Mouse (Mus musculus) hindbrain, embryonic 15.5 days (tissue): ENCODE data around the gene Samd8. TPM values are rescaled to one million over a fixed set of nuclear protein-coding genes. Genes with fewer than 3 reads are reported as not detected.

Experiments used
- ATAC-seq: fragments of 200-750 bp; cut with Nextera tagmentation; 2 replicates; pipeline ENCODE4 v1.8.0; 2017; ENCODE audit warnings: low read depth, moderate number of reproducible peaks, moderate TSS enrichment; ENCODE audit not compliant: low FRiP score
- H3K27ac ChIP-seq: fragments of 300-500 bp; sonication (generic); replicated peaks from 2 replicates; pipeline ENCODE4 v1.5.1; 2015; ENCODE audit warnings: mild to moderate bottlenecking, inconsistent platforms
- H3K27me3 ChIP-seq: fragments of 300-500 bp; sonication (generic); 2 replicates; pipeline ENCODE4 v1.6.1; 2015; ENCODE audit warnings: control low read depth, inconsistent platforms
- H3K36me3 ChIP-seq: fragments of 300-500 bp; sonication (generic); 2 replicates; pipeline ENCODE4 v1.6.1; 2015; ENCODE audit warnings: control low read depth, inconsistent platforms
- H3K4me1 ChIP-seq: fragments of 300-500 bp; sonication (generic); replicated peaks from 2 replicates; pipeline ENCODE4 v1.6.1; 2015; ENCODE audit warnings: control low read depth, inconsistent platforms
- H3K4me2 ChIP-seq: fragments of 300-500 bp; sonication (generic); 2 replicates; pipeline ENCODE4 v1.6.1; 2015; ENCODE audit warnings: moderate library complexity, mild to moderate bottlenecking, inconsistent platforms
- H3K4me3 ChIP-seq: fragments of 300-500 bp; sonication (generic); 2 replicates; pipeline ENCODE4 v1.5.1; 2015; ENCODE audit warnings: mild to moderate bottlenecking, inconsistent platforms
- H3K9ac ChIP-seq: fragments of 300-500 bp; sonication (generic); 2 replicates; pipeline ENCODE4 v1.6.1; 2015; ENCODE audit warnings: inconsistent platforms
- H3K9me3 ChIP-seq: fragments of 300-500 bp; sonication (generic); 2 replicates; pipeline ENCODE4 v1.6.1; 2016; ENCODE audit warnings: control low read depth, inconsistent platforms
- WGBS: fragments of 180-500 bp; shearing (Covaris S2); methylation state at CpG from one replicate; pipeline ENCODE4 v1.1.7; 2015; 5-methylcytosine and 5-hydroxymethylcytosine counted together
- polyA plus RNA-seq: library from polyadenylated mRNA; unstranded; fragments of >200 nt; fragmentation: Nextera tagmentation; extraction: Ambion mirVana; gene quantifications from 2 replicates; pipeline ENCODE4 v1.2.1, GENCODE M21; 2015

The Samd8 gene
- polyA plus RNA-seq, 1 experiment from 2014 or later: 21.3 TPM

DNA sequence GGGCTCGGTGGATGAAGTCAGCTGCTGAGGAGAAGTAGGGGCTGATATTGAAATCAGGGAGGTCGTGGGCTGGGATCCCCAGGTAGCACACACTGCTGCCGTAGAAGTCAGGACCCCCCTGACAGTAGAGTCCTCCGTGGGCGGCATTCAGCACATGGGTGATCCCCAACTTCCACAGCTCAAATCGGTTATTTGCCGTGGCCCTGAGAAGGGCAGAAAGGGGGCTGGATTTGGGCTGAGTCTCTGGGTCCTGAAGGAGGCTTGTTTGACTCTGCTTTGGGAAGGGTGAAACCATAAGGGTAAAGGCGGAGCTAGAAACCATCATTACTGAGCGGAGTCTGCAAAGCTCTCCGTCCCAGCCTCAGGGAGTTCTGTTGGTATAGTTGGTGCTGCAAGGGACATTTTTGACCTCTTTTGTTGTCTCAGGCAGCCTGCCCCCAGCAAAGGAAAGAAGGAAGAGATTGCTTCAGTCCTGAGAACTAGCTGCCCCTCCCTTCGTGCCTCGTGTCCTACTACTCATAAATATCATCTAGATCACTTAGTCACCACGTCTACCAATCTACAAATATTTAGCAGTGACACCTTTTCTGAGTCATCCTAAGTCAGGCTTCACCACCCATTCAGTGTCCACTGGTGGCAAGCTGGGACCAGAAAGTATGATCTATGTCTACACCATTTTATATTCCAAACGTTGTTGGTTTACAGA is 2.7 kb upstream of the Samd8 start:
- no peak overlapping the region for H3K9ac ChIP-seq
- H3K4me2 ChIP-seq: no peak overlapping the region
- H3K27me3 ChIP-seq: no peaks in the 10 kb centered on the region
- H3K9me3 ChIP-seq: no peaks in the 10 kb centered on the region
- peaks cover 10% of the 10 kb centered on the region for H3K4me1 ChIP-seq
- WGBS: 76% methylated on average over 14 of the region's 14 CpGs
- no peak overlapping the region for H3K4me3 ChIP-seq
- no peak overlapping the region for H3K27ac ChIP-seq
- no peak for ATAC-seq
- H3K36me3 ChIP-seq: no peaks in the 10 kb centered on the region

DNA sequence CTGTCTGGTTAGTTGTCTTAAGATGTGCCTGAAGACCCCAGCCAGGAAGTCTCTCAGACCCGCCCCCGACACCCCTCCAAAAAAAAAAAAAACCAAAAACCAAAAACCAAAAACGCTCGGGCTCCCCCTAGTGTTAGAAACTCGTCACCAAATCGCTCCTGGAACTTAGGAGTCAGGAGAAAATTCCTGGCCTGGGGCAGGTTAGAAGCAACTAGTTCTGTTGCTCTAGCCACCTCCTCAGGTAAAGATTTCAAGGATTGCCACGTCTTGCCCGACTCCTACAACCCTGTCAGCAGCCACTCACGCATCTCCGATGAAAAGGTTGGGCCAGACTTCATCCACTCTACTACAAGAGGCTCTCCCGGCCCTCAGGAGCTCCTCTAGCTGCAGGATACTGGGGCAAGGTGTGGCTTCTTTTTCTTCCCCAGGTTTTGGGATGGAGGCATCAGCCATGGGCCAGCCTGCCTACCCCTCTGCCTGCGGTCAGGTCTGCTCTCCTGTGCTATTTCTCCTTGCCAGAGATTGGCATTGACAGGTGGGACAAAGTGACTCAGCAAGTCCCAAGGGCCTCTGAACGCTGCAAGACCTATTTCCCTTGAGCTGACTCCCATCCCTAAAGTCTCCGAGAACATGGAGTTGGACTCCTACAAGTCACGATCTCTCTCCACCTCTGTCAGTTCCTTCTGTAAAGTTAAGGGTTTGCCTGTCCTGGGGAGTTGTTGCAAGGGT is 2.0 kb upstream of the Samd8 start:
- no peak overlapping the region for H3K4me2 ChIP-seq
- ATAC-seq: no peak
- H3K36me3 ChIP-seq: no peaks in the 10 kb centered on the region
- no peaks in the 10 kb centered on the region for H3K27me3 ChIP-seq
- no peak overlapping the region for H3K27ac ChIP-seq
- peaks cover 15% of the 10 kb centered on the region for H3K4me1 ChIP-seq
- H3K9ac ChIP-seq: no peak overlapping the region
- H3K9me3 ChIP-seq: no peaks in the 10 kb centered on the region
- WGBS: 45% methylated on average over 15 of the region's 15 CpGs
- H3K4me3 ChIP-seq: no peak overlapping the region

DNA sequence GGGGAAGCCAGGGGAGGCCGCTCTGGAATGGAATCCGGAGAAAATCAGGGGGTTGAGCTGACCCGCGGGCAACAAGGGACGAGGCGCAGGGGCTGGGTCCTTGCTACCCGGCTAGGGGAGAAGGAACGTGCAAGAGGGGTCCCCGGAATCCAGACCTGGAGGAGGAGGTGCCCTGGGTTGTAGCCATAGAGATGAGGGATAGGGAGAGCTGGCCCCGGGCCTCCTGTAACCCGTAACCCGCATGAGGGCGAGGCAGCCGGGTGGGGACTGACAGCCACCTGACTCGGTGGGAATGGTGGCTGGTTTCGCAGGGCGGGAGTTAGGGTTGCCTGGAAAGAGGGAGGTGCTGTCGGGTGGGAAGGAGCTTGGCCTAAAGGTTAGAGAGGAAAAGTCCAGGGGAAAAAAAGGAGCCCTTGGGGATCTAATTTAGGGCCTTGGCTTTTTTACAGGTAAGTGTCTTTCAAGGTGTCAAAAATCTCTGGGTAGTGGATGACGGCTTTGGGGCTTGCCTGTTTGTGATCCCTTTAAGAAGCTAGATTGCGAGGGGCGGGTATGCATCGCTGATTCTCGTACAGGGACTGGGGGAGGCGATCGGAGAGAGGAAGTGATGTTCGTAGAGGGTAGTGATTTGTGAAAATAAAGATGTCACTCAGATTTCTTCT is 681 bp downstream of the Samd8 start, which contains the start of gene Dusp13:
Dusp13 (minus strand) TSS at position 301 of the 662 bp plus-strand sequence.
- Histone ChIP-seq H3K36me3 (no peaks in the 10 kb centered on the region), H3K9me3 (no peaks in the 10 kb centered on the region), H3K27ac (peak within 1 kb of the TSS; percentile 87), H3K4me3 (peak within 1 kb of the TSS; percentile 82), H3K27me3 (no peaks in the 10 kb centered on the region), H3K4me1 (peaks cover 15% of the 10 kb centered on the region), H3K4me2 (peak within 1 kb of the TSS; percentile 55), H3K9ac (peak within 1 kb of the TSS; percentile 92)
- ATAC-seq: peak; percentile 74
- under 1% methylated on average over 26 of the region's 26 CpGs for WGBS

DNA sequence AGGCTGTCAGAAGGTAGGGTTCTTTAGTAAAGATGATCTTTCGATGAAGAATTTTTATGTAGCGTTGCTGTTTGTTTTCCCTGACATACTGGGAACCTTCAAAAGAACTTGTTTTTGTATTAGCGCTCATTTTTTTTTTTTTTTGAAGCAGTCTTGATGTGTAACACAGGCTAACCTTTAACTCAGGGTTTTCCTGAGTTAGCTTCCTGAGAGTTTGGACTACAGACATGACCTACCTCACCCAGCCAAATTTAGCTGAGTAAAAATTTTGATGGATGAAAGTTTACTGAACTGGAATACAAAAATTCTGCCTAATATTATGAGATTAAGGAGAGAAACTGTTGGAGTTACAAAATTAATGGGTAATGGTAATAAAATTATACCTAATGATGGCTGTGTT is 2.1 kb downstream of the Samd8 start:
- 90% methylated on average over 3 of the region's 3 CpGs for WGBS
- no peaks in the 10 kb centered on the region for H3K36me3 ChIP-seq
- no peaks in the 10 kb centered on the region for H3K27me3 ChIP-seq
- peak overlapping the region; percentile 82 for H3K4me3 ChIP-seq
- H3K4me1 ChIP-seq: peaks cover 15% of the 10 kb centered on the region
- ATAC-seq: no peak
- H3K9ac ChIP-seq: no peak overlapping the region
- peak overlapping the region; percentile 55 for H3K4me2 ChIP-seq
- no peaks in the 10 kb centered on the region for H3K9me3 ChIP-seq
- no peak overlapping the region for H3K27ac ChIP-seq

DNA sequence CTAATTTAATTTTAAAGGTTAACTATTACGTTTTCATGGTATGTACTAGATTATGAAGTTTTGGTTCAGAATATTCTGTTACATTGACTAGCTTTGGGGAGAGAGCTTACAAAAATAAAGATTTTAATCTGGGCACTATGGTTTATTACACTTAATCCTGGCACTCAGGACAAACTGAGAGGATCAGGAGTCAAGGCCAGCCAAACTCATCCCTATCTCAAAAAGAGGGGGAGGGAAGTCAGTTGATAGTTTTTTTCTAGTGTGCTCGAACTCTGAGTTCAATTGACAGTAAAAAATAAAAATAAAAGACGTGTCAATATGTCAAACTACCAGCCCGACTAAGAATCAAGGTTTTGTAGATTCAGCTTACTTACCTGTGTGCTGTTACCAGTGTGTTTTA is 3.0 kb downstream of the Samd8 start:
- WGBS: 83% methylated on average over 4 of the region's 4 CpGs
- no peaks in the 10 kb centered on the region for H3K9me3 ChIP-seq
- H3K4me2 ChIP-seq: no peak overlapping the region
- no peak overlapping the region for H3K4me3 ChIP-seq
- H3K36me3 ChIP-seq: no peaks in the 10 kb centered on the region
- peaks cover 15% of the 10 kb centered on the region for H3K4me1 ChIP-seq
- ATAC-seq: no peak
- no peak overlapping the region for H3K9ac ChIP-seq
- H3K27ac ChIP-seq: no peak overlapping the region
- H3K27me3 ChIP-seq: no peaks in the 10 kb centered on the region

DNA sequence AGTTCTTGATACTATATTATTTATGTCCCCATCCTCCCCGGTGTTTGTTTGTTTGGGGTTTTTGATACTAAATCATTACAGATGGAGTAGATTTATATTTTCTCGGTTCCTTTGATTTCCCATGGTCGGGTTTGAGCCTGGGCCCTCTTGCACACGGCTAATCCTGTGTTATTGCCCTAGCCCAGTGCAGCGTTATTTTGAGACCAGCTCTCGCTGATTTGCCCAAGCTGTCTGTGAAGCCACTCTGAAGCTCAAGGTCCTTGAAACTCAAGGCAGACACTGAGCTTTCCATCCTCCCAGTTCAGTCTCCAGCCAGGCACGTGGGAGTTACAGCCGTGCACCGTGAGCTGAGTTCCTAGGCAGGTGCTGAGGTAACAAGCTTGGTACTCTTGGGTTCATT is 11.2 kb downstream of the Samd8 start:
- H3K4me1 ChIP-seq: 0 out of 2 replicates have a peak, but pooled peaks cover 3% of the 10 kb centered on the region
- no peaks in the 10 kb centered on the region for H3K9me3 ChIP-seq
- H3K27me3 ChIP-seq: no peaks in the 10 kb centered on the region
- no peak overlapping the region for H3K27ac ChIP-seq
- no peaks in the 10 kb centered on the region for H3K36me3 ChIP-seq
- no peak overlapping the region for H3K4me3 ChIP-seq
- H3K9ac ChIP-seq: no peak overlapping the region
- H3K4me2 ChIP-seq: no peak overlapping the region
- no peak for ATAC-seq
- 93% methylated on average over 9 of the region's 9 CpGs for WGBS

DNA sequence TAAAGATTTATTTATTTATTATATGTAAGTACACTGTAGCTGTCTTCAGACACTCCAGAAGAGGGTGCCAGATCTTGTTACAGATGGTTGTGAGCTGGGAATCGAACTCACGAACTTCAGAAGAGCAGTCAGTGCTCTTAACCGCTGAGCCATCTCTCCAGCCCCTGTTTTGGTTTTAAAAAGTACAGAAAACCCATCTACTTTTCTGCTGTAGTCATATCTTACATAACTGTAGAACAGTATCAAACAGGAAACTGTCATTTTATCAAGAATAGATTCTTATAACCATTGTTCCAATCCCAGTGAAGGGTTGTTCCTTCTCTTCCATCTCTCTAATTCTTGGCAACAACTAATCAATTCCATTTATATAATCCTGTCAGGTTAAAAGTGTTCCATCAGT is 13.4 kb downstream of the Samd8 start:
- Histone ChIP-seq H3K4me2 (no peak overlapping the region), H3K4me1 (peaks cover 11% of the 10 kb centered on the region), H3K9me3 (no peaks in the 10 kb centered on the region), H3K27ac (no peak overlapping the region), H3K9ac (no peak overlapping the region), H3K27me3 (no peaks in the 10 kb centered on the region), H3K4me3 (no peak overlapping the region), H3K36me3 (no peaks in the 10 kb centered on the region)
- no peak for ATAC-seq
- 94% methylated on average over 3 of the region's 3 CpGs for WGBS

DNA sequence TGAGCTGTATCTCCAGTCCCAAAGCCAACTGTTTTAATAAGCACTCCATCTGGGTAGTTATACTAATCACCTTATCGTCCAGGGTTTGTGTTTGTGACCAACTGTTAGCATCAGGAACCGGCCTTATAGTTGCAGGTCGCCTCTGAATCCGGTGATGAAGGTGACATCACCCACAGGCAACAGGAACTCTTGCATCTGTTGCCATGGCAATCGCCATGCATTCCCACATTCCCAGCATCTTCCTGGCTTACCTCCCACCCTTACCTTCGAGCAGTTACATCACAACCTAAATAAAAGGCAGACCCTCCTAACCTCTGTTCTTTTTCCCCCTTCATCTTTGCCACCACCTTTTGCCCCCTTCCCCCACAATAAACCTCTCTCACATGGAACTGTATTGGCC is 14.3 kb downstream of the Samd8 start:
- H3K9me3 ChIP-seq: no peaks in the 10 kb centered on the region
- no peak overlapping the region for H3K4me2 ChIP-seq
- H3K4me1 ChIP-seq: peaks cover 11% of the 10 kb centered on the region
- 84% methylated on average over 6 of the region's 6 CpGs for WGBS
- no peak overlapping the region for H3K4me3 ChIP-seq
- no peaks in the 10 kb centered on the region for H3K36me3 ChIP-seq
- no peak overlapping the region for H3K9ac ChIP-seq
- ATAC-seq: no peak
- H3K27me3 ChIP-seq: no peaks in the 10 kb centered on the region
- no peak overlapping the region for H3K27ac ChIP-seq

DNA sequence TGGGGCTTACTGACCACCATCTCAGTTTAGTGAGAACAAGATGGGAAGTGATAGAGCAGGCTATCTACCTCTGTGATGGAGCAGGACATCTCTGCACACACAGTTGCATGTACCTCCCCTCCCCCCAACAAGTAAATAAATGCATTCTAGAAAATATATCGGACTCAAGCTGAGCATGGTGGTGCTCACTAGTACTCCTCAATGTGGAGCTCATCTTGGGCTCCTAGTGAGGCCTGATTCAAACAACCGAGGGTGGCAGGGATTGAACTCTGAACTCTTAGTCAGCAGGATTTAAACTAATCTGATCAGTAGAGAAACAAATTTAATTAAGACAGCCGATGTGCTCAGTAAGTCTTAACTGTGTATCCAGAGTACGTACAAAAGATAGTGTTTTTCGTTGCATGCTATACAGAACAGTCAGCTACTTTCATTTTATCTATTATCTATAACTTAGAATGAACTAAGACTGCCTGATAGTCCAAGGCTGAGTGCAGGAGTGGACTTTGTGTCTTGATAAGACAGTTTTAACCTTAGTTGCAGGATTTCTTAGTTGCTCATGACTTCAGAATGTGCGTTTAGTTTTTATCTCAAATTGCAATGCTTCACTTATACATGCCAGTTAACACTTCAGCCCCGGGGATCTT is 15.5 kb downstream of the Samd8 start:
- Histone ChIP-seq H3K9me3 (no peaks in the 10 kb centered on the region), H3K4me3 (no peak overlapping the region), H3K4me2 (no peak overlapping the region), H3K36me3 (no peaks in the 10 kb centered on the region), H3K27me3 (no peaks in the 10 kb centered on the region), H3K4me1 (peaks cover 11% of the 10 kb centered on the region), H3K27ac (no peak overlapping the region), H3K9ac (no peak overlapping the region)
- ATAC-seq: no peak
- WGBS: 78% methylated on average over 7 of the region's 7 CpGs

DNA sequence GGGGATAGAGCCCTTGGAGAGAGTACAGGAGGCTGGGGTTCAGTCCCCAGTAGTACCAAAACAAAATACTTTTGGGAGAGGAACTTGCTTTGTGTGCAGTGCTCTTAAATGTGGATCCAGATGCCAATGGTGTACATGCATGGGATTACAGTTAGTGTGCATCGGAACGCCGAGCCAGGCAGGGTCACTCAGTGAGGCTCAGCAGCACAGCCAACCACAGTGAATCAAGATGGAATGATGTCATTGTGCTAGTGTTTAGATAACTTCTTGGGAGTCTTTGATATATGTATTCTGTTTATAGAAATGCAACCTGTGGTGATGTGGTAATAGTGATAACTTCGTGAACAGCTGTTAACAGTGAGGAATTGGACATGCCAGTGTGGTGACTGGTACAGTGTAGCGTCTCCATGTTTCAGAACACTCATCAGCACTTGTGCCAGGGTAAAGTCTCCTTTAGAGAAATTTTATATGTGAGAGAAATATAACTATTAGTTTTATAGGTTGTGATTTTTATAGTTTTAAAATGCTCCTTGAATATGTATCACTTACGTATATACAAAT is 16.1 kb downstream of the Samd8 start:
- H3K4me1 ChIP-seq: peaks cover 11% of the 10 kb centered on the region
- no peak overlapping the region for H3K9ac ChIP-seq
- no peaks in the 10 kb centered on the region for H3K36me3 ChIP-seq
- no peak overlapping the region for H3K4me3 ChIP-seq
- no peaks in the 10 kb centered on the region for H3K27me3 ChIP-seq
- no peaks in the 10 kb centered on the region for H3K9me3 ChIP-seq
- WGBS: 92% methylated on average over 6 of the region's 6 CpGs
- H3K4me2 ChIP-seq: no peak overlapping the region
- ATAC-seq: no peak
- no peak overlapping the region for H3K27ac ChIP-seq

DNA sequence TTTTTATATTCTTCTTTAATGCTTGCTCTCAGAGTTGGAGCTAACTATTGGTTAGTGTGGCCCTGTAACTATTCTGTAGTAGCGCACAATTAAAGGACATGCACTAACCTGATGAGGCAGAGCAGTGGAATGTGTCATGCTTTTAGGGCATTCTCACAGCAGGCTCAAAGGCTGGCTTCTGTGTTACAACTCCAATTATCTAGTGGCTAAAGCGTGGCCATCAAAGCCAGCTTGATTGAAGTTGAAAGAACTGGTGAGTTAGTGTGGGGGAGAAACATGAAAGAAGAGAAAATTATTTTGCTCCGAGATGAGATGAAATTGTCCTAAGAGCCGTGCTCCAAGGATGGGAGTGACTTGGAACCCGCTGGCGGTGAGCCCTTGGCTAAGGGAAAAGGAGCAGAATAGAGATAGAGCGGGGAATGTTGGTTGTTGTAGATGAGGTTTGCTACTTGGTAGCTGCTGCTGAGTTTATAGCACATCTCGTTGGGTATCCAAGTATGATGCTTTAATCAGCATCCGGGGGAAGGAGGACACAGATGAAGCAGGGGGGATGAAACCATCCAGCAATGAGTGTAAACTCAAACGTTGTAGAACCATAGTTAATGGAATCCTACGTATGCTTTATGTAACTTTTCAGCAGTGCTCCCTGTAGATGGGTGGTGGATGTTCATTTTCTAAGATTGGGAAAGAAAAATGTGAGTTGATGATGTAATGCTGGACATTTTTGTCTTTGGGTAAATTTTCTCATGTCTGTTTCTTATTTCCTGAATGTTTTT is 22.4 kb downstream of the Samd8 start:
- Histone ChIP-seq H3K9me3 (no peaks in the 10 kb centered on the region), H3K9ac (no peak overlapping the region), H3K27ac (no peak overlapping the region), H3K36me3 (no peaks in the 10 kb centered on the region; the same call in 1 of the 2 replicates), H3K4me1 (peaks cover 8% of the 10 kb centered on the region), H3K27me3 (no peaks in the 10 kb centered on the region), H3K4me3 (no peak overlapping the region), H3K4me2 (no peak overlapping the region)
- WGBS: 80% methylated on average over 11 of the region's 11 CpGs
- no peak for ATAC-seq
